Mouse (Mus musculus) MEL (cell line): ENCODE measurements around the gene Rab42.

Experiments
- CTCF ChIP-seq, 3 experiments: IDR thresholded peaks in 2 of 3; conservative IDR thresholded peaks in 1 of 3; 2 replicates each; pipeline ENCODE4 v1.5.1; 2011 to 2012; ENCODE audit warnings: low read length in 3 of 3, low read depth in 2 of 3, mild to moderate bottlenecking in 2 of 3, improper control_type of control experiment in 1 of 3, inconsistent platforms in 1 of 3, mixed read lengths in 1 of 3, moderate library complexity in 1 of 3; ENCODE audit not compliant: control insufficient read depth in 1 of 3, insufficient read depth in 1 of 3, poor library complexity in 1 of 3, severe bottlenecking in 1 of 3
- EP300 ChIP-seq, 2 experiments: IDR thresholded peaks; 2 replicates each; pipeline ENCODE4 v1.6.1; 2011; ENCODE audit warnings: improper control_type of control experiment in 2 of 2, low read length in 2 of 2, low read depth in 1 of 2, mild to moderate bottlenecking in 1 of 2
- HCFC1 ChIP-seq: IDR thresholded peaks from 2 replicates; pipeline ENCODE4 v1.6.1; 2012; ENCODE audit warnings: low read depth, mild to moderate bottlenecking, inconsistent platforms, low read length, improper control_type of control experiment, moderate library complexity
- MYB ChIP-seq: IDR thresholded peaks from 2 replicates; pipeline ENCODE4 v1.6.1; 2011; ENCODE audit warnings: mild to moderate bottlenecking, low read depth, low read length, improper control_type of control experiment
- POLR2A ChIP-seq, 2 experiments: IDR thresholded peaks; 2 replicates each; pipeline ENCODE4 v1.6.1; 2011 to 2012; ENCODE audit warnings: low read length in 2 of 2, mild to moderate bottlenecking in 2 of 2, control low read depth in 1 of 2, improper control_type of control experiment in 1 of 2, low read depth in 1 of 2, moderate library complexity in 1 of 2; ENCODE audit not compliant: control insufficient read depth in 1 of 2, insufficient read depth in 1 of 2, poor library complexity in 1 of 2
- RAD21 ChIP-seq: IDR thresholded peaks from 2 replicates; pipeline ENCODE4 v1.6.1; 2011; ENCODE audit warnings: mild to moderate bottlenecking, low read depth, low read length, improper control_type of control experiment
- SMC3 ChIP-seq: IDR thresholded peaks from 2 replicates; pipeline ENCODE4 v1.6.1; 2011; ENCODE audit warnings: low read depth, low read length, improper control_type of control experiment

DNA sequence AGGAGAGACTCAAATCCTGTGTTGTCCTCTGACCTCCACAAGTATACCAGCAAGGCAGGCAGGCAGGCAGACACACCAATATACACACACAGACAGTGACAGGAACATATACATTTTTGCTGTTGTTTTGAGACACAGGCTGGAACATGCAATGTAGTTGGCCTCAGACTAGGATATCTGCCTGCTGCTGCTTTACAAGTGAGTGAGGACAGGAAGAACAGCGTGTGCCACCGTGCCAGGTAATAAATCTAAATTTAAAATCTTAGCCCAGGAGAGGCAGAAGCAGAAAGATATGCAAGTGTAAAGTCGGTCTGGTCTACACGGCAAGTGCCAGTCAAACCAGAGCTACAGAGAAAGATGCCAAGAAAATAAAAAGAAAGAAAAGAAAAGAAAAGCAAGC lies 43.9 kb downstream of the Rab42 start:
- TF ChIP-seq HCFC1 (no peak), SMC3 (no peak), RAD21 (no peak), POLR2A (IDR thresholded peaks at IDR 0.05; ENCODE audit: control insufficient read depth in 1 of 2, insufficient read depth in 1 of 2, low read depth in 1 of 2, low read length in 2 of 2, poor library complexity in 1 of 2) (no peak), EP300 (IDR thresholded peaks at IDR 0.05; ENCODE audit: low read depth in 1 of 2, low read length in 2 of 2) (no peak), CTCF (IDR thresholded peaks at IDR 0.05 in 2 of 3, conservative IDR thresholded peaks at IDR 0.05 in 1 of 3; ENCODE audit: control insufficient read depth in 1 of 3, insufficient read depth in 1 of 3, low read depth in 2 of 3, low read length in 3 of 3, poor library complexity in 1 of 3, severe bottlenecking in 1 of 3) (no peak), MYB (no peak)
